Mouse (Mus musculus) limb, embryonic 14.5 days (tissue): ENCODE data around the gene Kcnh6. TPM values are rescaled to one million over a fixed set of nuclear protein-coding genes. Genes with fewer than 3 reads are reported as not detected.

ENCODE experiments used
- ATAC-seq: fragments of 200-750 bp; cut with Nextera tagmentation; 2 replicates; pipeline ENCODE4 v1.8.0; 2017; ENCODE audit warnings: low read depth, moderate number of reproducible peaks, moderate TSS enrichment; ENCODE audit not compliant: low FRiP score
- DNase-seq: peaks from one replicate; pipeline ENCODE4 v3.0.0-alpha.2; 2015; ENCODE audit warnings: low spot score
- H3K27ac ChIP-seq: fragments of 300-500 bp; sonication (generic); replicated peaks from 2 replicates; pipeline ENCODE4 v1.5.1; 2014; ENCODE audit warnings: low read depth, mild to moderate bottlenecking, low read length, moderate library complexity, mixed read lengths
- H3K27me3 ChIP-seq: fragments of 300-500 bp; sonication (generic); 2 replicates; pipeline ENCODE4 v1.6.1; 2014; ENCODE audit warnings: low read length, mixed read lengths; ENCODE audit not compliant: control insufficient read depth, insufficient read depth
- H3K36me3 ChIP-seq: fragments of 300-500 bp; sonication (generic); 2 replicates; pipeline ENCODE4 v1.6.1; 2014; ENCODE audit warnings: mild to moderate bottlenecking, low read length, moderate library complexity, mixed read lengths; ENCODE audit not compliant: control insufficient read depth, insufficient read depth
- H3K4me1 ChIP-seq: fragments of 300-500 bp; sonication (generic); 2 replicates; pipeline ENCODE4 v1.6.1; 2014; ENCODE audit warnings: antibody characterized with exemption, low read length, mixed read lengths; ENCODE audit not compliant: control insufficient read depth, insufficient read depth
- H3K4me2 ChIP-seq: fragments of 300-500 bp; sonication (generic); replicated peaks from 2 replicates; pipeline ENCODE4 v1.6.1; 2014; ENCODE audit warnings: low read depth, mild to moderate bottlenecking, low read length, moderate library complexity; ENCODE audit not compliant: severe bottlenecking
- H3K4me3 ChIP-seq: fragments of 300-500 bp; sonication (generic); replicated peaks from 2 replicates; pipeline ENCODE4 v1.5.1; 2014; ENCODE audit warnings: low read length
- H3K9ac ChIP-seq: fragments of 300-500 bp; sonication (generic); 2 replicates; pipeline ENCODE4 v1.6.1; 2014; ENCODE audit warnings: mild to moderate bottlenecking, low read depth, low read length, moderate library complexity; ENCODE audit not compliant: severe bottlenecking
- H3K9me3 ChIP-seq: fragments of 300-500 bp; sonication (generic); 2 replicates; pipeline ENCODE4 v1.6.1; 2016; ENCODE audit warnings: low read length; ENCODE audit not compliant: control insufficient read depth
- POLR2A ChIP-seq: fragments of 200-500 bp; IDR thresholded peaks from 2 replicates; pipeline ENCODE4 v1.8.0; 2012; ENCODE audit warnings: inconsistent platforms, mild to moderate bottlenecking, moderate library complexity, borderline replicate concordance; ENCODE audit not compliant: insufficient read depth, insufficient read length; ENCODE audit errors: extremely low read depth
- WGBS: fragments of 180-500 bp; shearing (Covaris S2); extraction: QIAGEN DNeasy Blood & Tissue Kit; methylation state at CpG from one replicate; pipeline ENCODE4 v1.1.7; 2014; 5-methylcytosine and 5-hydroxymethylcytosine counted together
- polyA plus RNA-seq, 2 experiments: library from polyadenylated mRNA; depleted of rRNA in 1 of 2; stranded (reverse) in 1 of 2; unstranded in 1 of 2; fragments of >200 nt; fragmentation: Nextera tagmentation in 1 of 2; extraction: Ambion mirVana in 1 of 2; gene quantifications; 2 replicates each; pipeline versions ENCODE4 v1.2.1 to v1.2.3; 2012 to 2014

The Kcnh6 gene
- polyA plus RNA-seq, 2 experiments = 0.20 to 0.32 TPM

DNA sequence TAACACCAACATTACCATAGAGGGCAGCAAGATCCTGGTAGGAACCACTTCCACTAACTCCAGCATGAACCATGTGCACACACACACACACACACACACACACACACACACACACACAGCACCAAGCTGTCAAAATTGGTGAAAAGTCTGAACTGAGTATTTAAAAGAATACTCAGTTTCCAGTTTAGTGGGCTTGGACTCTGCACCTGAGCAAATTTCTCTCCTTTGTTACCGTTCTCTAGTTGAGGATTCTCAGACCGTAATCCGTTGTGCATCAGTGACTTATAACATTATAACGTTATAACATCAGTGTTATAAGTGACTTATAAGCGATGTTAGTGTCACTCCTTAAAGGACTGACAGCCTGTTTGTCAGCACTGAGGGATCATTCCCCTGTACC is 32.3 kb upstream of the Kcnh6 start:
- no peak overlapping the region for H3K4me3 ChIP-seq
- TF ChIP-seq POLR2A = no peak
- H3K9me3 ChIP-seq = no peaks in the 10 kb centered on the region
- H3K9ac ChIP-seq = no peak overlapping the region
- WGBS = 94% methylated on average over 5 of the region's 5 CpGs
- ATAC-seq (no peak), DNase-seq (no peak)
- no peaks in the 10 kb centered on the region for H3K36me3 ChIP-seq
- H3K27ac ChIP-seq = no peak overlapping the region
- H3K4me1 ChIP-seq = no peaks in the 10 kb centered on the region
- H3K27me3 ChIP-seq = no peaks in the 10 kb centered on the region
- H3K4me2 ChIP-seq = no peak overlapping the region

DNA sequence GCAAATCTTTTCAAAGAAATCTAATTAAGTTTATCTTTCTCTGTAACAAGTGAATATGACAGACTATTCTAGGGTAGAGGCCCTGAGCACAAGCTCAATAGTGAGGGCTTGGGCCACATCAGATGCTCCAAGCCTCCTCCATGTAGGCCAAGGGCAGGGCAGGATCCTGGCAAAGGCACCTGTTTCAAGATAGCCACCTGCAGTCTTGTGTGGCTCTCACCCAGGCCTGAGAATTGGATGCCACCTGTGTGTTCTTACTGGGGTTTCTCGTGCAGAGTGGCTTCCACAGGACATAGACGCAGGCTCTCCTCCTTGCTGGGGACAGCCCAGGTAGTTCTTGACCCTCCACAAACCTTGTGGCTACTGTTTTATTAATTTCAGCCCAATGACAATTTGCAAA is 29.7 kb upstream of the Kcnh6 start:
- Histone ChIP-seq H3K4me3 (no peak overlapping the region), H3K27me3 (no peaks in the 10 kb centered on the region), H3K36me3 (no peaks in the 10 kb centered on the region), H3K9ac (no peak overlapping the region), H3K9me3 (no peaks in the 10 kb centered on the region), H3K4me1 (no peaks in the 10 kb centered on the region), H3K4me2 (no peak overlapping the region), H3K27ac (no peak overlapping the region)
- DNase-seq (no peak), ATAC-seq (no peak)
- WGBS = 83% methylated on average over 2 of the region's 2 CpGs
- TF ChIP-seq POLR2A = no peak

DNA sequence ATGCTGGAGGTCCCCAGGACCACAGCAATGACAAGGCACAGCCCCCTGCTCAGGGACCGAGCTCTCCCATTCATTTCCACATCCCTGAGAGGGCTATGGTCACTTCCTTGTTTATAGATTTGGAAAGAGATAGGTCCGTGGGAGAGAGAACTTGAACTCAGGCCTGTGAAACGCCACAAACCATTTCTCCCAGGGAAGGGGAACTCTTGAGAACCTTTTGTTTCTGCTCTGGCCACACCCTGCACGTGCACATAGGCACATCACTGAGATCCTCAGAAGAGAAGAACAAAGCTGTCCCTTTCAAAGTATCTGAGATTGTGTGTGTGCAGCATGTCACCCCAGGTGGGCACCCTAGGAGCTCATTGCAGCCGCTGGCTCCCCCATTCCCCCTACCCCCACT is 29.3 kb upstream of the Kcnh6 start:
- Histone ChIP-seq H3K4me3 (no peak overlapping the region), H3K36me3 (no peaks in the 10 kb centered on the region), H3K27me3 (no peaks in the 10 kb centered on the region), H3K4me1 (no peaks in the 10 kb centered on the region), H3K27ac (no peak overlapping the region), H3K9ac (no peak overlapping the region), H3K4me2 (no peak overlapping the region), H3K9me3 (no peaks in the 10 kb centered on the region)
- DNase-seq (no peak), ATAC-seq (no peak)
- 63% methylated on average over 5 of the region's 5 CpGs for WGBS
- TF ChIP-seq POLR2A = no peak

DNA sequence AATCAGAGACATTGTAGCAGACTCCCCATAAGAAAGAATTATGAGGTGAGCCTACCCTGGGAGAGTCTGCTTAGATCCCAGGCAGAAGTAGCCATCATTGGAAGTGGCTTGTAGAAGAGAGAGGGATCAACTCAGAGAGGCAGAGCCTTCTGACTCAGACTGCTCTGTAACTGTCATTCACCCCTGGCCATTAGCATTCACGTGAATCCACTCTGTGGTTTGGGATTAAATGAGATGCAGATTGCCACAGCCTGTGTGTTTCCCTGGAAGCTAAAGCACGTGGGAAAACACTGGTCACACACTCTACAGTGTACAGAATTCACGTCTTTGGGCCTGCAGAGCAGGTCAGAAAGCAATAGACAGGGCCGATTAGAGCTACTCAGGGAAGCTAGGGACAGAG is 23.5 kb upstream of the Kcnh6 start:
- Histone ChIP-seq H3K4me2 (no peak overlapping the region), H3K4me1 (no peaks in the 10 kb centered on the region), H3K27ac (no peak overlapping the region), H3K9ac (no peak overlapping the region), H3K36me3 (no peaks in the 10 kb centered on the region), H3K4me3 (no peak overlapping the region), H3K9me3 (no peaks in the 10 kb centered on the region), H3K27me3 (no peaks in the 10 kb centered on the region)
- DNase-seq (no peak), ATAC-seq (no peak)
- WGBS = 61% methylated on average over 4 of the region's 4 CpGs
- TF ChIP-seq POLR2A = no peak

DNA sequence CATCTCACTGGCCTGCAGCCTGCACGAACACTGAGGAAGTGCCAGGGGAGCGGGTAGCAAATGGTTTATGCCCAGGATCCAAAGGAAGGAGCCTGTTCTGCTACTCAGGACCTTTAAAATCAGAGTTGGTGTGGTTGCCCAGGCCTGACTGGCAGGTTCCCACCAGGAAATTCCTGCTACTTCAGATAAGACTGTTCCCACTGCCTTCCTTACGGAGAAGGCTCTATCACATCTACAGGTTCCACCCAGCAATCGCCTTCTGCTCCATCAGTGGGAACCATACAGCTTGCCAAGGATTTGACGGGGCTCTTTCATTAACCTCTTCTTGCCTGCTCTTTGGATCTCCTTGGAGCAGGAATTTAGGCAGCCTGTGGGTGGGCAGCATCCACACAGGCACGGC is 20.5 kb upstream of the Kcnh6 start:
- 73% methylated on average over 6 of the region's 6 CpGs for WGBS
- Histone ChIP-seq H3K4me2 (no peak overlapping the region), H3K4me3 (no peak overlapping the region)

DNA sequence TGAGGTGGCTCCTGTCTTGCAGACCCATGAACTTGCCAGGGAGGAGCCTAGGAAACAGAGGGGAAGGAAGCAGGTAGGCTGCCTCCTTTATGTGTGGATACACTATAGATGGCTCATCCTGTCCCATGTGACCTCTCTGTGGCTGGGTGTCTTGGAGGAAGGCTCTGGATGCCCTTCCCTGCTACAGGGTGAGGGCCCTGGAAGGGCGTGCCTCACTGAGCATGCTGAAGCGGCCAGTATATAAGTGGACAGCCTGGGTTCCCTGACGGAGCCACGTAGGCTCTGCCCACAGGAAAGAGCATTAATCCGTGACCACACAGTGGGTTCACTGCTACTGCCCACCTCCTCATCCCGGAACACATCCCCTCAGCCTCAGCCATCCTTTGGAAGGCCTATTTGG is 18.5 kb upstream of the Kcnh6 start:
- DNase-seq (no peak), ATAC-seq (no peak)
- Histone ChIP-seq H3K4me1 (no peaks in the 10 kb centered on the region), H3K9ac (no peak overlapping the region), H3K9me3 (no peaks in the 10 kb centered on the region), H3K27ac (no peak overlapping the region), H3K27me3 (no peaks in the 10 kb centered on the region), H3K4me3 (no peak overlapping the region), H3K36me3 (no peaks in the 10 kb centered on the region), H3K4me2 (no peak overlapping the region)
- TF ChIP-seq POLR2A = no peak
- 82% methylated on average over 6 of the region's 6 CpGs for WGBS

More for the DNA sequence above, 20.5 kb upstream of the Kcnh6 start:
- TF ChIP-seq POLR2A = no peak
- Histone ChIP-seq H3K9ac (no peak overlapping the region), H3K27me3 (no peaks in the 10 kb centered on the region), H3K9me3 (no peaks in the 10 kb centered on the region), H3K36me3 (no peaks in the 10 kb centered on the region), H3K4me1 (no peaks in the 10 kb centered on the region), H3K27ac (no peak overlapping the region)
- no peak for ATAC-seq
- no peak for DNase-seq
